Mouse (Mus musculus) granulocyte monocyte progenitor cell, adult 5-6 weeks (primary cell): ENCODE measurements around the gene Tbc1d23. TPM values are rescaled to one million over a fixed set of nuclear protein-coding genes. Genes with fewer than 3 reads are reported as not detected.

ENCODE experiments used
- total RNA-seq, 2 experiments: library from RNA; stranded (forward) in 1 of 2; stranded (reverse) in 1 of 2; fragments of 200-712, 200-1000 nt in 1 of 2; fragments of >200 nt in 1 of 2; fragmentation: Nextera tagmentation in 1 of 2; gene quantifications; 2 replicates each; pipeline ENCODE4 v1.2.3; 2014 to 2017

The Tbc1d23 gene
- total RNA-seq, 2 experiments from 2014 or later = 36.4 to 42.3 TPM

Other genes with a start within 250 kb of the Tbc1d23 start
- not detected in 2 replicates for gene Tmem45a2, start 160.1 kb downstream of the Tbc1d23 start, total RNA-seq (2014; fragmentation: Nextera tagmentation)
- not detected in 2 replicates for gene Tmem45a2, start 160.1 kb downstream of the Tbc1d23 start, total RNA-seq (2017)
- gene Tomm70a, start 109.8 kb downstream of the Tbc1d23 start, total RNA-seq (2014; fragmentation: Nextera tagmentation) = 61.1 and 70.8 TPM in 2 replicates
- 75.0 and 81.3 TPM in 2 replicates for gene Tomm70a, start 109.8 kb downstream of the Tbc1d23 start, total RNA-seq (2017)
- gene Nit2, start 64.2 kb downstream of the Tbc1d23 start, total RNA-seq (2014; fragmentation: Nextera tagmentation) = 39.6 and 50.4 TPM in 2 replicates
- gene Nit2, start 64.2 kb downstream of the Tbc1d23 start, total RNA-seq (2017) = 38.6 and 40.5 TPM in 2 replicates
- gene Tmem30c, start 61.4 kb upstream of the Tbc1d23 start, total RNA-seq (2014; fragmentation: Nextera tagmentation) = not detected in 2 replicates
- not detected in 2 replicates for gene Tmem30c, start 61.4 kb upstream of the Tbc1d23 start, total RNA-seq (2017)
- gene Filip1l, start 121.6 kb upstream of the Tbc1d23 start, total RNA-seq (2014; fragmentation: Nextera tagmentation) = 3.7 and 6.7 TPM in 2 replicates
- 3.0 and 4.4 TPM in 2 replicates for gene Filip1l, start 121.6 kb upstream of the Tbc1d23 start, total RNA-seq (2017)